Mouse (Mus musculus) kidney, adult 18-20 months (tissue): ENCODE measurements around the gene Odc1.
A peak's percentile ranks its signal among the peaks of the same experiment; 100 is the strongest.

ENCODE experiments used
- DNase-seq: peaks from one replicate; pipeline ENCODE4 v3.0.0; 2021

Odc1 gene

GRCm38 (mm10) chr12:17551208-17551995 is 6.8 kb downstream of the Odc1 start:
- DNase-seq, result no peak

- no peak for DNase-seq
Measured at GRCm38 (mm10) chr12:17552420-17552819, 7.8 kb downstream of the Odc1 start.

GRCm38 (mm10) chr12:17552949-17553348 is 8.4 kb downstream of the Odc1 start:
- DNase-seq, result no peak

GRCm38 (mm10) chr12:17553627-17554026 is 9.0 kb downstream of the Odc1 start:
- no peak for DNase-seq

GRCm38 (mm10) chr12:17554200-17554951 is 9.8 kb downstream of the Odc1 start:
- peak; percentile 94 for DNase-seq

GRCm38 (mm10) chr12:17556430-17557343 is 12.1 kb downstream of the Odc1 start:
- peak; percentile 79 for DNase-seq

GRCm38 (mm10) chr12:17557344-17557966 is 12.9 kb downstream of the Odc1 start:
- no peak for DNase-seq

GRCm38 (mm10) chr12:17557967-17558345 is 13.4 kb downstream of the Odc1 start:
- DNase-seq, result no peak

- DNase-seq, result no peak
Measured at GRCm38 (mm10) chr12:17562396-17562795, 17.8 kb downstream of the Odc1 start.

- DNase-seq, result no peak
Measured at GRCm38 (mm10) chr12:17565393-17566045, 20.9 kb downstream of the Odc1 start.

GRCm38 (mm10) chr12:17566046-17566408 is 21.4 kb downstream of the Odc1 start:
- no peak for DNase-seq

GRCm38 (mm10) chr12:17568564-17568963 is 24.0 kb downstream of the Odc1 start:
- DNase-seq, result no peak

GRCm38 (mm10) chr12:17574591-17574990 is 30.0 kb downstream of the Odc1 start:
- no peak for DNase-seq

GRCm38 (mm10) chr12:17575156-17575910 is 30.7 kb downstream of the Odc1 start:
- DNase-seq, result no peak

- peak; percentile 30 for DNase-seq
Measured at GRCm38 (mm10) chr12:17576041-17576440, 31.4 kb downstream of the Odc1 start.

- no peak for DNase-seq
Measured at GRCm38 (mm10) chr12:17578601-17579000, 34.0 kb downstream of the Odc1 start.

GRCm38 (mm10) chr12:17581001-17581400 is 36.4 kb downstream of the Odc1 start:
- no peak for DNase-seq

- no peak for DNase-seq
Measured at GRCm38 (mm10) chr12:17582406-17582805, 37.8 kb downstream of the Odc1 start.

- DNase-seq, result no peak
Measured at GRCm38 (mm10) chr12:17583860-17584259, 39.3 kb downstream of the Odc1 start.

- DNase-seq, result no peak
Measured at GRCm38 (mm10) chr12:17586011-17586410, 41.4 kb downstream of the Odc1 start.

GRCm38 (mm10) chr12:17588436-17588835 is 43.8 kb downstream of the Odc1 start:
- no peak for DNase-seq
